Mouse (Mus musculus) urinary bladder, adult 2 months (tissue): Measurements from ENCODE around the gene Zbp1. TPM values are rescaled to one million over a fixed set of nuclear protein-coding genes. Genes with fewer than 3 reads are reported as not detected.
A peak's percentile ranks its signal among the peaks of the same experiment; 100 is the strongest.

Experiments used
- DNase-seq: peaks from one replicate; pipeline ENCODE4 v3.0.0; 2022; ENCODE audit warnings: low spot score
- polyA plus RNA-seq: library from polyadenylated mRNA; depleted of rRNA; stranded (reverse); fragments of >200 nt; gene quantifications from 2 replicates; pipeline ENCODE4 v1.2.3, GENCODE M21; 2012

The Zbp1 gene
- polyA plus RNA-seq, 1 experiment: 11.3 TPM

- peak; percentile 8 for DNase-seq
Observed at GRCm38 (mm10) chr2:173216840-173217239, 1.9 kb downstream of the Zbp1 start.

- no peak for DNase-seq
Observed at GRCm38 (mm10) chr2:173212227-173212626, 6.5 kb downstream of the Zbp1 start.

- no peak for DNase-seq
Observed at GRCm38 (mm10) chr2:173209091-173209815, 9.5 kb downstream of the Zbp1 start.

- DNase-seq: no peak
Observed at GRCm38 (mm10) chr2:173207051-173207450, 11.7 kb downstream of the Zbp1 start.

- DNase-seq: peak; percentile 12
Observed at GRCm38 (mm10) chr2:173205563-173206099, 13.1 kb downstream of the Zbp1 start.

- DNase-seq: peak; percentile 8
Observed at GRCm38 (mm10) chr2:173204671-173205070, 14.1 kb downstream of the Zbp1 start.

- DNase-seq: peak; percentile 12
Observed at GRCm38 (mm10) chr2:173203726-173204125, 15.0 kb downstream of the Zbp1 start.

GRCm38 (mm10) chr2:173202924-173203689, 15.6 kb downstream of the Zbp1 start:
- peak; percentile 6 for DNase-seq

GRCm38 (mm10) chr2:173194796-173195195, 23.9 kb downstream of the Zbp1 start:
- peak; percentile 8 for DNase-seq

GRCm38 (mm10) chr2:173187182-173187855, 31.4 kb downstream of the Zbp1 start:
- peak; percentile 18 for DNase-seq

- DNase-seq: peak; percentile 88
Observed at GRCm38 (mm10) chr2:173186047-173186943, 32.4 kb downstream of the Zbp1 start.

- DNase-seq: peak; percentile 10
Observed at GRCm38 (mm10) chr2:173185282-173185681, 33.4 kb downstream of the Zbp1 start.

GRCm38 (mm10) chr2:173184475-173185080, 34.1 kb downstream of the Zbp1 start:
- peak; percentile 20 for DNase-seq

GRCm38 (mm10) chr2:173183836-173184460, 34.8 kb downstream of the Zbp1 start:
- peak; percentile 61 for DNase-seq

- DNase-seq: peak; percentile 9
Observed at GRCm38 (mm10) chr2:173183311-173183710, 35.4 kb downstream of the Zbp1 start.

GRCm38 (mm10) chr2:173182796-173183195, 35.9 kb downstream of the Zbp1 start:
- DNase-seq: peak; percentile 14

GRCm38 (mm10) chr2:173181901-173182300, 36.8 kb downstream of the Zbp1 start:
- DNase-seq: peak; percentile 14

- DNase-seq: no peak
Observed at GRCm38 (mm10) chr2:173181486-173181885, 37.2 kb downstream of the Zbp1 start.

- no peak for DNase-seq
Observed at GRCm38 (mm10) chr2:173180721-173181388, 37.9 kb downstream of the Zbp1 start.

- DNase-seq: no peak
Observed at GRCm38 (mm10) chr2:173180026-173180425, 38.7 kb downstream of the Zbp1 start.
